Mouse (Mus musculus) cortical plate, adult 2 months (tissue): Measurements from ENCODE around the gene Akap14.

Experiments
- CTCF ChIP-seq: fragments of 200-500 bp; IDR thresholded peaks from 2 replicates; pipeline ENCODE4 v1.5.1; 2011; ENCODE audit warnings: mild to moderate bottlenecking, control low read depth, low read length; ENCODE audit not compliant: insufficient read depth; ENCODE audit errors: extremely low read depth
- POLR2A ChIP-seq: fragments of 200-500 bp; IDR thresholded peaks from 2 replicates; pipeline ENCODE4 v1.6.1; 2011; ENCODE audit warnings: mild to moderate bottlenecking, low read length, control low read depth; ENCODE audit not compliant: insufficient read depth; ENCODE audit errors: extremely low read depth

- no peak for TF ChIP-seq CTCF
- TF ChIP-seq POLR2A: no peak
These were observed 64.8 kb downstream of the Akap14 start for GRCm38 (mm10) chrX:37103826-37104225.
